Mouse (Mus musculus): ENCODE data around the gene Gpn3. TPM values are rescaled to one million over a fixed set of nuclear protein-coding genes. Genes with fewer than 3 reads are reported as not detected.
A peak's percentile ranks its signal among the peaks of the same experiment; 100 is the strongest.

The Gpn3 gene
- polyA plus RNA-seq, 1 experiment from 2014 or later: 81.9 TPM

- DNase-seq (ENCODE audit: low spot score) (no peak), ATAC-seq (replicated peaks; ENCODE audit: insufficient number of reproducible peaks, low FRiP score, low TSS enrichment, low read depth) (no peak)
- Histone ChIP-seq H3K4me2 (ENCODE audit: low read depth, low read length) (no peak overlapping the region), H3K4me3 (ENCODE audit: low read depth, low read length) (no peak overlapping the region), H3K9ac (replicated peaks; ENCODE audit: low read length) (no peak overlapping the region), H3K36me3 (replicated peaks; ENCODE audit: control insufficient read depth, insufficient read depth, low read depth, low read length) (no peaks in the 10 kb centered on the region), H3K27me3 (ENCODE audit: control insufficient read depth, insufficient read depth, low read length) (no peaks in the 10 kb centered on the region), H3K9me3 (replicated peaks; ENCODE audit: control insufficient read depth, low read length) (no peaks in the 10 kb centered on the region), H3K27ac (replicated peaks; ENCODE audit: low read depth, low read length) (no peak overlapping the region), H3K4me1 (ENCODE audit: control insufficient read depth, insufficient read depth, low read length) (no peaks in the 10 kb centered on the region)
- 88% methylated on average over 7 of the region's 7 CpGs for WGBS
These were observed 35.0 kb upstream of the Gpn3 start for GRCm38 (mm10) chr5:122336554-122337294.

- H3K9ac ChIP-seq (replicated peaks; ENCODE audit: low read length): no peak overlapping the region
- no peaks in the 10 kb centered on the region for H3K36me3 ChIP-seq (replicated peaks; ENCODE audit: control insufficient read depth, insufficient read depth, low read depth, low read length)
- WGBS: 85% methylated on average over 1 of the region's 1 CpGs
- H3K9me3 ChIP-seq (replicated peaks; ENCODE audit: control insufficient read depth, low read length): no peaks in the 10 kb centered on the region
- H3K4me3 ChIP-seq (ENCODE audit: low read depth, low read length): no peak overlapping the region
- ATAC-seq (replicated peaks; ENCODE audit: insufficient number of reproducible peaks, low FRiP score, low TSS enrichment, low read depth) (no peak), DNase-seq (ENCODE audit: low spot score) (no peak)
- H3K4me1 ChIP-seq (ENCODE audit: control insufficient read depth, insufficient read depth, low read length): no peaks in the 10 kb centered on the region
- no peaks in the 10 kb centered on the region for H3K27me3 ChIP-seq (ENCODE audit: control insufficient read depth, insufficient read depth, low read length)
- no peak overlapping the region for H3K27ac ChIP-seq (replicated peaks; ENCODE audit: low read depth, low read length)
- H3K4me2 ChIP-seq (ENCODE audit: low read depth, low read length): no peak overlapping the region
These were observed 28.8 kb upstream of the Gpn3 start for GRCm38 (mm10) chr5:122342874-122343273.

GRCm38 (mm10) chr5:122343768-122344167, 27.9 kb upstream of the Gpn3 start:
- no peak for DNase-seq (ENCODE audit: low spot score)
- H3K36me3 ChIP-seq (replicated peaks; ENCODE audit: control insufficient read depth, insufficient read depth, low read depth, low read length): no peaks in the 10 kb centered on the region
- H3K9me3 ChIP-seq (replicated peaks; ENCODE audit: control insufficient read depth, low read length): no peaks in the 10 kb centered on the region
- H3K4me2 ChIP-seq (ENCODE audit: low read depth, low read length): no peak overlapping the region
- WGBS: 54% methylated on average over 7 of the region's 7 CpGs
- no peaks in the 10 kb centered on the region for H3K27me3 ChIP-seq (ENCODE audit: control insufficient read depth, insufficient read depth, low read length)
- ATAC-seq (replicated peaks; ENCODE audit: insufficient number of reproducible peaks, low FRiP score, low TSS enrichment, low read depth): no peak
- H3K27ac ChIP-seq (replicated peaks; ENCODE audit: low read depth, low read length): no peak overlapping the region
- H3K4me1 ChIP-seq (ENCODE audit: control insufficient read depth, insufficient read depth, low read length): no peaks in the 10 kb centered on the region
- H3K9ac ChIP-seq (replicated peaks; ENCODE audit: low read length): no peak overlapping the region
- no peak overlapping the region for H3K4me3 ChIP-seq (ENCODE audit: low read depth, low read length)

- Histone ChIP-seq H3K36me3 (replicated peaks; ENCODE audit: control insufficient read depth, insufficient read depth, low read depth, low read length) (no peaks in the 10 kb centered on the region), H3K4me3 (ENCODE audit: low read depth, low read length) (no peak overlapping the region), H3K27me3 (ENCODE audit: control insufficient read depth, insufficient read depth, low read length) (no peaks in the 10 kb centered on the region), H3K9me3 (replicated peaks; ENCODE audit: control insufficient read depth, low read length) (no peaks in the 10 kb centered on the region), H3K27ac (replicated peaks; ENCODE audit: low read depth, low read length) (no peak overlapping the region), H3K9ac (replicated peaks; ENCODE audit: low read length) (no peak overlapping the region), H3K4me1 (ENCODE audit: control insufficient read depth, insufficient read depth, low read length) (no peaks in the 10 kb centered on the region), H3K4me2 (ENCODE audit: low read depth, low read length) (no peak overlapping the region)
- peak; percentile 86 for DNase-seq (ENCODE audit: low spot score)
- WGBS: 14% methylated on average over 5 of the region's 5 CpGs
- no peak for ATAC-seq (replicated peaks; ENCODE audit: insufficient number of reproducible peaks, low FRiP score, low TSS enrichment, low read depth)
These were observed 27.4 kb upstream of the Gpn3 start for GRCm38 (mm10) chr5:122344260-122344659.

GRCm38 (mm10) chr5:122345777-122346176, 25.9 kb upstream of the Gpn3 start:
- H3K9ac ChIP-seq (replicated peaks; ENCODE audit: low read length): no peak overlapping the region
- no peak for DNase-seq (ENCODE audit: low spot score)
- H3K27ac ChIP-seq (replicated peaks; ENCODE audit: low read depth, low read length): no peak overlapping the region
- no peak for ATAC-seq (replicated peaks; ENCODE audit: insufficient number of reproducible peaks, low FRiP score, low TSS enrichment, low read depth)
- H3K4me3 ChIP-seq (ENCODE audit: low read depth, low read length): no peak overlapping the region
- H3K4me2 ChIP-seq (ENCODE audit: low read depth, low read length): no peak overlapping the region
- H3K36me3 ChIP-seq (replicated peaks; ENCODE audit: control insufficient read depth, insufficient read depth, low read depth, low read length): no peaks in the 10 kb centered on the region; the same call in 1 of the 2 replicates
- no peaks in the 10 kb centered on the region for H3K27me3 ChIP-seq (ENCODE audit: control insufficient read depth, insufficient read depth, low read length)
- WGBS: 73% methylated on average over 4 of the region's 4 CpGs
- no peaks in the 10 kb centered on the region for H3K9me3 ChIP-seq (replicated peaks; ENCODE audit: control insufficient read depth, low read length)
- no peaks in the 10 kb centered on the region for H3K4me1 ChIP-seq (ENCODE audit: control insufficient read depth, insufficient read depth, low read length)

DNA sequence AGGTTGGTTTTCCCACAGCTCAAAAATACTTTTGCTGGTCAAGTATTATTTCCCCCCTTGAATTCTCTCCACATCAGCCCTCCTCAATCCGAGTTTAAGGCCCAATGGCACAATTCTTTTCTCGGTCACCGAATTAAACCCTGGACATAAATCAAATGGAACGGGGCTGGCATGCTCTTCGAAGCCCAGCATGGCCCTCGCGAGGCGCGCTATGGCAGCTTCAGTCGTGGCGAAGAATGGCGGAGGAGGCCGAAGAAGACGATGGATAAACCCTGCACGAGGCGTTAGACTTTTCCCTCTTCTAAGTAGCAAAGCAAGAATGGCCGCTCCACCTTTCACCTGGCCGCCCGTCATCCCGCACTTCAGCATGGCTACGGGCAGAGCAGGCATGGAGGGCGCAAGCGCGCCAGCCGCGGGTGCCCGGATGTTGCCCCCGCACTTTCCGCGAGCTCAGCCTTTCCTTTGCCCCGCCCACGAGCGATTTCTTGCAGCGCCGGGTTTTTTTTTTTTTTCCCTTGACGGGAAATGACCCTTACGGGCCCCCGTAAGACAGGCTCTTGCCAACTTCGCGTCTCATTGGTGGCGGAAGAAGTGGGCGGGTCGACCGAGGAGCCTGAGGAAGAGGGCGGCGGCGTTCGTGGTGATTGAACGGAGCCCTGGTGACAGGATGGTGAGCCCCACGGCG, 17.7 kb upstream of the Gpn3 start, which contains the start of the genes Rad9b and Vps29:
Gene Rad9b, minus strand, starts transcription at position 427 of the 685 bp plus-strand sequence.
Gene Vps29, plus strand, starts transcription at position 563 of the 685 bp plus-strand sequence.
- H3K9me3 ChIP-seq (replicated peaks; ENCODE audit: control insufficient read depth, low read length): no peaks in the 10 kb centered on the region
- ATAC-seq (replicated peaks; ENCODE audit: insufficient number of reproducible peaks, low FRiP score, low TSS enrichment, low read depth): peak; percentile 89
- peak within 1 kb of the TSS; percentile 77 for H3K9ac ChIP-seq (replicated peaks; ENCODE audit: low read length)
- peak within 1 kb of the TSS; percentile 83 for H3K4me3 ChIP-seq (ENCODE audit: low read depth, low read length)
- H3K4me1 ChIP-seq (ENCODE audit: control insufficient read depth, insufficient read depth, low read length): no peaks in the 10 kb centered on the region
- 2% methylated on average over 51 of the region's 51 CpGs for WGBS
- no peaks in the 10 kb centered on the region for H3K27me3 ChIP-seq (ENCODE audit: control insufficient read depth, insufficient read depth, low read length)
- no peaks in the 10 kb centered on the region; the same call in 1 of the 2 replicates for H3K36me3 ChIP-seq (replicated peaks; ENCODE audit: control insufficient read depth, insufficient read depth, low read depth, low read length)
- H3K27ac ChIP-seq (replicated peaks; ENCODE audit: low read depth, low read length): no peak within 1 kb of the TSS
- DNase-seq (ENCODE audit: low spot score): peak; percentile 100
- peak within 1 kb of the TSS; percentile 78 for H3K4me2 ChIP-seq (ENCODE audit: low read depth, low read length)

GRCm38 (mm10) chr5:122354492-122355067, 17.1 kb upstream of the Gpn3 start:
- Histone ChIP-seq H3K4me3 (ENCODE audit: low read depth, low read length) (peak overlapping the region; percentile 83), H3K27me3 (ENCODE audit: control insufficient read depth, insufficient read depth, low read length) (no peaks in the 10 kb centered on the region), H3K4me2 (ENCODE audit: low read depth, low read length) (peak overlapping the region; percentile 78), H3K9me3 (replicated peaks; ENCODE audit: control insufficient read depth, low read length) (no peaks in the 10 kb centered on the region), H3K27ac (replicated peaks; ENCODE audit: low read depth, low read length) (no peak overlapping the region), H3K4me1 (ENCODE audit: control insufficient read depth, insufficient read depth, low read length) (no peaks in the 10 kb centered on the region), H3K36me3 (replicated peaks; ENCODE audit: control insufficient read depth, insufficient read depth, low read depth, low read length) (no peaks in the 10 kb centered on the region; the same call in 1 of the 2 replicates), H3K9ac (replicated peaks; ENCODE audit: low read length) (peak overlapping the region; percentile 77)
- WGBS: under 1% methylated on average over 57 of the region's 57 CpGs
- DNase-seq (ENCODE audit: low spot score) (no peak), ATAC-seq (replicated peaks; ENCODE audit: insufficient number of reproducible peaks, low FRiP score, low TSS enrichment, low read depth) (peak; percentile 60)
